Mouse (Mus musculus) skeletal muscle tissue, postnatal 0 days (tissue): ENCODE data around the gene Ints6l. TPM values are rescaled to one million over a fixed set of nuclear protein-coding genes. Genes with fewer than 3 reads are reported as not detected.

Experiments used
- polyA plus RNA-seq: library from polyadenylated mRNA; unstranded; fragments of >200 nt; fragmentation: Nextera tagmentation; extraction: Ambion mirVana; gene quantifications from 2 replicates; pipeline ENCODE4 v1.2.1, GENCODE M21; 2015

Gene Ints6l
- polyA plus RNA-seq = 13.9 and 14.4 TPM in 2 replicates

DNA sequence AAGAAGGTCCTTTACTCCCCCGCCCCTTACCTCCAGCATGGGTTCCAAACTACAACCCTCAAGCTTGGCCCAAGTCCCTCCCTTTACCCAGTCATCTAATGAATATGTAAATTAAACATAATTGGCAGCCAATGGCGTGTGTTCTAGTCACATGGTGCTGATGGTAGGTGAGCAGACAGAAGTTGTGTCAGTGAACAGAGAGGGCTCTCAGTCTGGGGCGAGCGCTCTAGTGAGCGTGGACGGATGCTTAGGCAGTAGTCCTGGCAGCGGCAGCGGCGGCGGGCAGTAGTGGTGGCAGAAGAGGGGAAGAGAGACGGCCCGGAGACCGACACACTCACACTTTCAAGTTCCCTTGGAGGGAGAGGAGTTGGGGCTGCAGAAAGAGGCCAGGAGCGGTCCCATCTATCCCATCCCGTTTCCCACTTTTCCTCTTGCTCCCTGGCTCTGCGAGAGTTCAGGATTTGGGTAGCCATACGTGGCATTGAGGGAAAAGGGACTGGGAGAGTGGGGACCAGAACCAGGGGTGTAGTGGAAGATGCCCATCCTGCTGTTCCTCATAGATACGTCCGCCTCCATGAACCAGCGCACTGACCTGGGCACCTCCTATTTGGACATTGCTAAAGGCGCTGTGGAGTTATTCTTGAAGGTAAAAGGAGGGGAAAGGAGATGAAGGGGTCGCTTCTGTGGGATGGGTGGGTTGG is at the start of gene Ints6l:
TSS of gene Ints6l (plus strand) at position 187 of the 701 bp plus-strand sequence.

DNA sequence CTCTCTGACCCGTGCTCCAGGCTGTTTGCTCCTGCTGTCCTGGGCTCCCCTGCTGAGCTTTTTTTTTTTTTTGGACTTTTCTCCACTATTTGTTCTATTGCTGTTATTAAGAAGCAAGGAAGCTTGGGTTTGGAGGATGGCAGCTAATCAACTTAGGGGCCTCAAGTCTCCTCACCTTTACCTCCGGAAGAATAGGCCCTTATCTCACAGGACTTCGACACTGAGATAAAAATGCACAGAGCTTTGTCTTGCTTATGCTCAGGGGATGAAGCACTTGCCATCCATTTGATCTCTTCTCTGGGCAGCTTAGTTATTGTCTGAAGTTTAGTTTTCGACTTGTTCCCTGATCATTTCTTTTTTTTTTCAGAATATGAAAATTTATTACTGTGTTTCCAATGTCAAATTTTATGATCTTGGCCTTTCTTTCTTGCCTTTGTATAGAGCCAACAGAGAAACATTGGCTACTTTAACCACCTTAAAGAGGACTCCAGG is 7.1 kb upstream of the Ints6l start, which contains the start of gene Gm2174:
TSS of gene Gm2174 (plus strand) at position 442 of the 492 bp plus-strand sequence.

GRCm38 (mm10) chrX:56524442-56524841 is 69.8 kb downstream of the Ints6l start, which contains the start of gene Gm10477:
Gene Gm10477 (plus strand): TSS chrX:56524742.

DNA sequence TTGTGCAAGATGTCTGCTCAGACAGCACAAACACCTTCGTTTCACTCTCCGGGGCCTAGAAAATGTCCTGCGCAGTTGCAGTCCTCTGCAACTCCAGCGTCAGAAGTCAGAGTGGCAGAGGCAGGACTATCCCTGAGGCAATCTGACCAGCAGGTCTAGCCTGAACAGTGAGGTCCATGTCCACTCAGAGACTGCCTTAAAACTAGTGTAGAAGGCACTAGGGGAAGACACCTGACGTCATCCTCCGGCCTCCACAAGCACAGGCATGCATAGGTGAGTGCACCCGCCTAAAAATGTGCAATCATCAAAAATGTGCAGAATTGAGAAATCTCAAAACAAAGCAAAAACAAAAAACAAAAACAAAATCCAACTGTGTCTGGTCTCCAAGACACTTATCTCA is 94.8 kb downstream of the Ints6l start, which contains the start of gene Gm648:
TSS of gene Gm648 (minus strand) at position 101 of the 400 bp plus-strand sequence.

Other genes with a start within 250 kb of the Ints6l start
- not detected in 2 replicates for gene Gm773, start 242.0 kb upstream of the Ints6l start, polyA plus RNA-seq
- 5.3 and 5.4 TPM in 2 replicates for gene Zfp449, start 108.5 kb upstream of the Ints6l start, polyA plus RNA-seq
- 0.17 and 0.22 TPM in 2 replicates for gene Smim10l2a, start 80.3 kb upstream of the Ints6l start, polyA plus RNA-seq
- gene Gm2174, start 6.9 kb upstream of the Ints6l start, polyA plus RNA-seq = 3.8 and 4.0 TPM in 2 replicates
- gene Gm10477, start 69.9 kb downstream of the Ints6l start, polyA plus RNA-seq = not detected in 2 replicates
- gene Gm648, start 94.7 kb downstream of the Ints6l start, polyA plus RNA-seq = not detected in 2 replicates
- 11.1 and 11.2 TPM in 2 replicates for gene Mmgt1, start 143.2 kb downstream of the Ints6l start, polyA plus RNA-seq
- 7.4 and 8.2 TPM in 2 replicates for gene Slc9a6, start 154.9 kb downstream of the Ints6l start, polyA plus RNA-seq